Mouse (Mus musculus) stomach, postnatal 0 days (tissue): ENCODE data around the gene Jph4. TPM values are rescaled to one million over a fixed set of nuclear protein-coding genes. Genes with fewer than 3 reads are reported as not detected.

Experiments used
- ATAC-seq: fragments of 200-750 bp; cut with Nextera tagmentation; 2 replicates; pipeline ENCODE4 v1.8.0; 2017; ENCODE audit not compliant: low FRiP score, low TSS enrichment
- DNase-seq: peaks from one replicate; pipeline ENCODE4 v3.0.0-alpha.2; 2016; ENCODE audit warnings: low spot score
- H3K27ac ChIP-seq: fragments of 300-500 bp; sonication (generic); replicated peaks from 2 replicates; pipeline ENCODE4 v1.5.1; 2014; ENCODE audit warnings: mild to moderate bottlenecking, control low read depth
- H3K27me3 ChIP-seq: fragments of 300-500 bp; sonication (generic); 2 replicates; pipeline ENCODE4 v1.6.1; 2014; ENCODE audit warnings: low read length; ENCODE audit not compliant: control insufficient read depth, insufficient read depth
- H3K36me3 ChIP-seq: fragments of 300-500 bp; sonication (generic); 2 replicates; pipeline ENCODE4 v1.6.1; 2014; ENCODE audit warnings: low read length, mixed read lengths; ENCODE audit not compliant: control insufficient read depth, insufficient read depth
- H3K4me1 ChIP-seq: fragments of 300-500 bp; sonication (generic); replicated peaks from 2 replicates; pipeline ENCODE4 v1.6.1; 2014; ENCODE audit warnings: antibody characterized with exemption; ENCODE audit not compliant: control insufficient read depth, insufficient read depth
- H3K4me2 ChIP-seq: fragments of 300-500 bp; sonication (generic); replicated peaks from 2 replicates; pipeline ENCODE4 v1.6.1; 2014; ENCODE audit warnings: low read depth, mild to moderate bottlenecking, control low read depth, moderate library complexity
- H3K4me3 ChIP-seq: fragments of 300-500 bp; sonication (generic); 2 replicates; pipeline ENCODE4 v1.5.1; 2014; ENCODE audit warnings: low read depth, low read length, control low read depth
- H3K9ac ChIP-seq: fragments of 300-500 bp; sonication (generic); 2 replicates; pipeline ENCODE4 v1.6.1; 2014; ENCODE audit warnings: mild to moderate bottlenecking, low read length, control low read depth, mixed read lengths
- H3K9me3 ChIP-seq: fragments of 300-500 bp; sonication (generic); 2 replicates; pipeline ENCODE4 v1.6.1; 2016; ENCODE audit warnings: low read length; ENCODE audit not compliant: control insufficient read depth
- CTCF ChIP-seq: IDR thresholded peaks from 2 replicates; pipeline ENCODE4 v1.5.1; 2016; ENCODE audit warnings: antibody characterized with exemption, low read depth, mild to moderate bottlenecking, moderate library complexity
- EP300 ChIP-seq: optimal IDR thresholded peaks from 2 replicates; pipeline ENCODE3; 2016; ENCODE audit warnings: antibody characterized with exemption
- WGBS: fragments of 180-500 bp; shearing (Covaris S2); extraction: QIAGEN DNeasy Blood & Tissue Kit; methylation state at CpG from one replicate; pipeline ENCODE4 v1.1.7; 2014; 5-methylcytosine and 5-hydroxymethylcytosine counted together
- polyA plus RNA-seq: library from polyadenylated mRNA; unstranded; fragments of >200 nt; fragmentation: Nextera tagmentation; extraction: Ambion mirVana; gene quantifications from 2 replicates; pipeline ENCODE4 v1.2.1, GENCODE M21; 2015

The Jph4 gene
- polyA plus RNA-seq, 1 experiment from 2014 or later, result 1.0 TPM

GRCm38 (mm10) chr14:55114759-55115701 is 1.7 kb downstream of the Jph4 start:
- Histone ChIP-seq H3K27me3 (peaks cover 6% of the 10 kb centered on the region; the same call in 1 of the 2 replicates), H3K4me2 (peak overlapping the region; percentile 100), H3K4me1 (peaks cover 4% of the 10 kb centered on the region; the same call in 1 of the 2 replicates), H3K9me3 (no peaks in the 10 kb centered on the region), H3K27ac (no peak overlapping the region), H3K9ac (peak overlapping the region; percentile 62), H3K4me3 (peak overlapping the region; percentile 57), H3K36me3 (no peaks in the 10 kb centered on the region)
- TF ChIP-seq EP300 (no peak), CTCF (peak; percentile 59)
- DNase-seq, result peak; percentile 70
- peak; percentile 70 for ATAC-seq
- WGBS, result 1% methylated on average over 44 of the region's 78 CpGs

- ATAC-seq, result no peak
- WGBS, result 8% methylated on average over 26 of the region's 26 CpGs
- no peak for TF ChIP-seq EP300
- TF ChIP-seq CTCF, result peak; percentile 68
- H3K36me3 ChIP-seq, result no peaks in the 10 kb centered on the region
- H3K4me3 ChIP-seq, result peak overlapping the region; percentile 57
- no peaks in the 10 kb centered on the region for H3K9me3 ChIP-seq
- DNase-seq, result peak; percentile 53
- peak overlapping the region; percentile 100 for H3K4me2 ChIP-seq
- H3K9ac ChIP-seq, result no peak overlapping the region
- H3K27me3 ChIP-seq, result peaks cover 6% of the 10 kb centered on the region; the same call in 1 of the 2 replicates
- no peak overlapping the region for H3K27ac ChIP-seq
- peaks cover 6% of the 10 kb centered on the region; the same call in 1 of the 2 replicates for H3K4me1 ChIP-seq
Observed at GRCm38 (mm10) chr14:55113975-55114645, 2.6 kb downstream of the Jph4 start.

- H3K27ac ChIP-seq, result no peak overlapping the region
- peaks cover 6% of the 10 kb centered on the region; the same call in 1 of the 2 replicates for H3K4me1 ChIP-seq
- no peak overlapping the region for H3K4me3 ChIP-seq
- H3K9ac ChIP-seq, result no peak overlapping the region
- no peaks in the 10 kb centered on the region for H3K9me3 ChIP-seq
- peaks cover 6% of the 10 kb centered on the region; the same call in 1 of the 2 replicates for H3K27me3 ChIP-seq
- ATAC-seq (no peak), DNase-seq (no peak)
- H3K4me2 ChIP-seq, result peak overlapping the region; percentile 100; the same call in 1 of the 2 replicates
- no peaks in the 10 kb centered on the region for H3K36me3 ChIP-seq
- TF ChIP-seq EP300 (no peak), CTCF (no peak)
- 66% methylated on average over 50 of the region's 51 CpGs for WGBS
Observed at GRCm38 (mm10) chr14:55113351-55113974, 3.3 kb downstream of the Jph4 start.

DNA sequence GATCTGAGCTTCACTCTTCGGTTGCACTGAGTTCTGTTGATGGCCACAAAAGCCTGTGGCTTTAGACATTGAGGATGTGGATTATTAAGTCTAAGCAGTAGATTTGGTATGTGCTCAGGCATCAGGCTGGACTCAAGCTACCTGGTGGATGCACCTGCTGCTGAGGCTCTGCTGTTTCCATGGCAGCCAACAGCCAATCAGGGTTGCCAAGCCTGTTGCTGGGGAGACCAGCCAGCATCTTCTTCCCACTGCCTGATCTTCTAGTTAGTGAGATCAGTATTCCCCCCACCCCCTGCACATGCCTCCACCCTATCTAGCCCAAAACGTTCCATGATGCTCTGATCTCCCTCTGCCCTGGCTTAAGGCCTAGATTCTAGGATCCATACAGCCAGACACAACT is 5.0 kb downstream of the Jph4 start:
- Histone ChIP-seq H3K27ac (no peak overlapping the region), H3K4me3 (no peak overlapping the region), H3K27me3 (peaks cover 6% of the 10 kb centered on the region; the same call in 1 of the 2 replicates), H3K4me2 (no peak overlapping the region), H3K36me3 (no peaks in the 10 kb centered on the region), H3K9ac (no peak overlapping the region), H3K9me3 (no peaks in the 10 kb centered on the region), H3K4me1 (peaks cover 6% of the 10 kb centered on the region; the same call in 1 of the 2 replicates)
- 64% methylated on average over 2 of the region's 2 CpGs for WGBS
- no peak for TF ChIP-seq CTCF
- TF ChIP-seq EP300, result no peak
- no peak for ATAC-seq
- DNase-seq, result no peak

- H3K9me3 ChIP-seq, result no peaks in the 10 kb centered on the region
- WGBS, result 30% methylated on average over 9 of the region's 9 CpGs
- H3K36me3 ChIP-seq, result no peaks in the 10 kb centered on the region
- no peak for ATAC-seq
- no peak overlapping the region for H3K9ac ChIP-seq
- H3K4me1 ChIP-seq, result peaks cover 6% of the 10 kb centered on the region; the same call in 1 of the 2 replicates
- no peak overlapping the region for H3K4me2 ChIP-seq
- TF ChIP-seq EP300, result no peak
- TF ChIP-seq CTCF, result no peak
- H3K27ac ChIP-seq, result no peak overlapping the region
- peaks cover 6% of the 10 kb centered on the region; the same call in 1 of the 2 replicates for H3K27me3 ChIP-seq
- H3K4me3 ChIP-seq, result no peak overlapping the region
- no peak for DNase-seq
Observed at GRCm38 (mm10) chr14:55110076-55110475, 6.7 kb downstream of the Jph4 start.
